Mouse (Mus musculus) intestine, embryonic 16.5 days (tissue): ENCODE measurements around the gene Ttyh2. TPM values are rescaled to one million over a fixed set of nuclear protein-coding genes. Genes with fewer than 3 reads are reported as not detected.

Source experiments
- ATAC-seq: fragments of 200-750 bp; cut with Nextera tagmentation; 2 replicates; pipeline ENCODE4 v1.8.0; 2017; ENCODE audit warnings: moderate TSS enrichment, moderate library complexity
- H3K27ac ChIP-seq: fragments of 300-500 bp; sonication (generic); 2 replicates; pipeline ENCODE4 v1.5.1; 2014; ENCODE audit warnings: mild to moderate bottlenecking, low read length
- H3K27me3 ChIP-seq: fragments of 300-500 bp; sonication (generic); replicated peaks from 2 replicates; pipeline ENCODE4 v1.6.1; 2014; ENCODE audit warnings: low read length, control low read depth, mixed read lengths; ENCODE audit not compliant: control insufficient read depth, insufficient read depth
- H3K36me3 ChIP-seq: fragments of 300-500 bp; sonication (generic); 2 replicates; pipeline ENCODE4 v1.6.1; 2014; ENCODE audit warnings: low read length, control low read depth; ENCODE audit not compliant: control insufficient read depth, insufficient read depth
- H3K4me1 ChIP-seq: fragments of 300-500 bp; sonication (generic); 2 replicates; pipeline ENCODE4 v1.6.1; 2014; ENCODE audit warnings: low read length, control low read depth, mixed read lengths; ENCODE audit not compliant: control insufficient read depth, insufficient read depth
- H3K4me2 ChIP-seq: fragments of 300-500 bp; sonication (generic); 2 replicates; pipeline ENCODE4 v1.6.1; 2014; ENCODE audit warnings: low read depth, low read length, control low read depth
- H3K4me3 ChIP-seq: fragments of 300-500 bp; sonication (generic); 2 replicates; pipeline ENCODE4 v1.5.1; 2014; ENCODE audit warnings: mild to moderate bottlenecking, low read length
- H3K9ac ChIP-seq: fragments of 300-500 bp; sonication (generic); 2 replicates; pipeline ENCODE4 v1.6.1; 2014; ENCODE audit warnings: low read depth, low read length
- H3K9me3 ChIP-seq: fragments of 300-500 bp; sonication (generic); 2 replicates; pipeline ENCODE4 v1.6.1; 2016; ENCODE audit warnings: low read length, control low read depth; ENCODE audit not compliant: control insufficient read depth
- WGBS: fragments of 180-500 bp; shearing (Covaris S2); extraction: QIAGEN DNeasy Blood & Tissue Kit; methylation state at CpG from one replicate; pipeline ENCODE4 v1.1.7; 2014; 5-methylcytosine and 5-hydroxymethylcytosine counted together
- polyA plus RNA-seq: library from polyadenylated mRNA; unstranded; fragments of >200 nt; fragmentation: Nextera tagmentation; extraction: Ambion mirVana; gene quantifications from 2 replicates; pipeline ENCODE4 v1.2.1, GENCODE M21; 2015

Gene Ttyh2
- polyA plus RNA-seq, 1 experiment from 2014 or later = 39.1 TPM

DNA sequence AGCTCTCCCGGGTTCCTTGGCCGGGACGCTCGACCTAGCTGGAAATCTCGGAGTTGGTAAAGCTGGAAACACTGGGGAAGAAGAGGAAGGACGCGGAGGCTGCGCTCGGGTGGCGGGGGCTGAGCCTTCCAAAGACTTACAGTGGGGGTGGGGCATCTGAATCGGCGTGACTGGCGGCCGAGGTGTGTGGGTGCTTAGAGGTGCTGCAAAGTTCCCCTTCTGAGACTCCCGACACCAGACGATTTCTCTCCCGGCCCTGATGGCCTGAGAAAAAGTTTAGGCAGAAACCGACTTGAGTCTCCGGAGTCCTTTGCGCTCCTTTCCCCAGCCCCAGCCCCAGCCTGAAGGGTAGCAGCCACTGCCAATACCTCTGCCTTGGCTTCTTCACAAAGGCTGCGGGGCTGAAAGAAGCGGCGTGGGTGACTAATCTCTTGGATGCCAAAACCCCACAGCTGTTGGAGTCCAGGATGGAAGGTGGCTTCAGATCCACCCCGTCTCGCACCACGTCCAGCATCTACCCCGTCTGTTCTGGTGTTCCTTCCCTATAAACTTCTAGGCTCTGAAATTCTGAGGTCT lies 683 bp downstream of the Ttyh2 start:
- 3% methylated on average over 27 of the region's 27 CpGs for WGBS
- Histone ChIP-seq H3K9me3 (no peaks in the 10 kb centered on the region), H3K27me3 (no peaks in the 10 kb centered on the region), H3K4me2 (peak overlapping the region; percentile 85), H3K27ac (peak overlapping the region; percentile 87), H3K4me3 (peak overlapping the region; percentile 74), H3K4me1 (peaks cover 32% of the 10 kb centered on the region), H3K9ac (peak overlapping the region; percentile 79), H3K36me3 (peaks cover 6% of the 10 kb centered on the region; the same call in 1 of the 2 replicates)
- peak; percentile 42 for ATAC-seq

DNA sequence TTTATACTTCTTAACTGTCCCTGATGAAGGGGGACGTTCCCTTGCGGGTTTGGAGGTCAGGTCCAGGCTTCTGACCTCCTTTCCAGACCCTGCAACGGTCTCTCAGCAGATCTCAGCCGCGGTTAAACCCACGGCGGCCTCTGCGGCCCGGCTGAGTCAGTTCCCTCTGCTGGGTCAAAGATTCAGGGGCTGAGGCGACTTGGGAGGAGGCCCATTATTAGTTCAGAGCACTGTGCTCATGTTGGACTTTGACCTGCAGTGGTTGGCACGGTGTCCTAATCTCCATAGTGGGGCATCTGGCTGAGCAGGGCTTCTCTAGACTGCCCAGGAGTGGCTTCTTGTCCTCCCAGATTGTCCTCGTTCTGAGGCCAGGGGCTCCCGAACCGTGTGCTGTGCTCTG lies 1.2 kb downstream of the Ttyh2 start:
- ATAC-seq = peak; percentile 66
- WGBS = 14% methylated on average over 14 of the region's 14 CpGs
- Histone ChIP-seq H3K27ac (peak overlapping the region; percentile 87), H3K27me3 (no peaks in the 10 kb centered on the region), H3K4me2 (peak overlapping the region; percentile 85), H3K36me3 (peaks cover 6% of the 10 kb centered on the region; the same call in 1 of the 2 replicates), H3K9me3 (no peaks in the 10 kb centered on the region), H3K4me3 (peak overlapping the region; percentile 74), H3K9ac (peak overlapping the region; percentile 79), H3K4me1 (peaks cover 26% of the 10 kb centered on the region)

DNA sequence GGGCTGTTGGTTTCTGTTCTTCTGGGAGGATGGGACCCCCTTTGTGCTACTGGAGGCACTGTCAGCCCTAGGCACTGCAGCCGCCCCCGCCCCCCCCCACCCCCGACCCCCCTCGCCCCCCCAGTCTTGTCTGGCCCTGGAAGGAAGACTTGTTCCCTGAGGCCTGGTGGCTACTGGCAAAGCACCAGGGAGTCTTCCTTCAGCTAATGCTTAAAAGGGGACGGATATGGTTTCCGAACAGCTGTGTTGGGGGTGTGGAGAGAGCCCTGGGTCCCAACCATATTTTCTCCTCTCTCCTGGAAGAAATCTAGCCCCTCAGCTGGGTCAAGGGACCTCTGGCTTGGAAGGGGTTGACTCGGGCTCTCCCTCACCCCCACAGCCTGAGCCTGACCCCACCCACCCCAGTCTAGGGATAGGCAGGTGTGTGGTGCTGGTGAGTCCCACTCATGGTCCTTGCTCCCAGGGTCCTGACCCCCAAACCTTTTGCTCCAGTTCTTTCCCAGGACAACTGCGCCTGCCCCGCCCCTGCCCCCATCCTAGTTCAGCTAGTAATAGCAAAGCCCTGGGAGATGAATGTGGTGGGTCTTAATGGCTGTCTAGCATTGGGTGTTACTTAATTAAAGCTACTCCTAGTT lies 1.8 kb downstream of the Ttyh2 start:
- peak overlapping the region; percentile 87 for H3K27ac ChIP-seq
- H3K27me3 ChIP-seq = no peaks in the 10 kb centered on the region
- WGBS = 47% methylated on average over 9 of the region's 9 CpGs
- peaks cover 2% of the 10 kb centered on the region; the same call in 1 of the 2 replicates for H3K36me3 ChIP-seq
- peak overlapping the region; percentile 74 for H3K4me3 ChIP-seq
- peak overlapping the region; percentile 85 for H3K4me2 ChIP-seq
- no peaks in the 10 kb centered on the region for H3K9me3 ChIP-seq
- peak overlapping the region; percentile 79 for H3K9ac ChIP-seq
- peaks cover 24% of the 10 kb centered on the region for H3K4me1 ChIP-seq
- ATAC-seq = no peak

DNA sequence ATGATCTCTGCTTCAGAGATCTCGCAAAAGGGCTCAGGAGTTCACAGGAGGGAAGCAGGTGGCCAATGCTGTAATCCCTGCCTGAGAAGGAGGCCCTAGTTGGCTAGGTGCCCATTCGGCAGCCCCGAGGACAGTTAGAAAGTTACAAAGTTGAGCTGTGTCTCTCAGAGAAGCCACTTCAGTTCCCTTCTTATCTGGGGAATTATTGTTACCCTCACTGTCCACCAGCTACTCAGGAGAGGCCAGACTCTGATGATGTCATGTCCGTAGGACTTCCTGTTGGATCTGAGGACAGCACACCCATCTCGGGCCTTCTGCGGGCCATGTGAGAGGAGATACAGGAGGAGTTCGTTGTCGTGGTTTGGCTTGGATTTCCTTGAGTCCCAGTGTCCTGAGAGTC lies 4.4 kb downstream of the Ttyh2 start:
- Histone ChIP-seq H3K4me2 (0 out of 2 replicates have a peak overlapping the region, but pooled peaks have one; percentile 9), H3K9ac (peak overlapping the region; percentile 25; the same call in 1 of the 2 replicates), H3K4me1 (peaks cover 27% of the 10 kb centered on the region), H3K36me3 (no peaks in the 10 kb centered on the region), H3K27ac (peak overlapping the region; percentile 68), H3K27me3 (no peaks in the 10 kb centered on the region), H3K4me3 (no peak overlapping the region), H3K9me3 (no peaks in the 10 kb centered on the region)
- 44% methylated on average over 8 of the region's 8 CpGs for WGBS
- ATAC-seq = no peak

DNA sequence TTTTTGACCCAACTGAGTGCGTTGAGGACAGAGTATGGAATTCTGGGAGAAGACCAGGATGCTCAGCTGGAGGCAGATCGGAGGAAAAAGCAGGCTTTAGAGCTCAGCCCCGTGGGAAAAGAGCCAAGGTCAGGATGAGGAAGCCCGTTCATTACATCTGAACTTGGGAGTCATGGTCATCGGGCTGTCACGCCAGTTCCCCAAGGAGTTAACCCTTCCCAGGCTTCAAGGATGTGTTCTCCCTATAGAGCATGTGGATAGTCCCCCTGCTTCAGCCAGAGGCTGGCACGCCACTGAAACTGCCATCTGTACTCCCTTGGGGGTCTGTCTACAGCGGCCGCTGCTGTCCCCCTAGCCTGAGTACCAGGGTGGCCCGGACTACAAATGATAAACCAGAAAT lies 5.1 kb downstream of the Ttyh2 start:
- no peak overlapping the region for H3K9ac ChIP-seq
- no peak overlapping the region for H3K27ac ChIP-seq
- 57% methylated on average over 10 of the region's 10 CpGs for WGBS
- no peaks in the 10 kb centered on the region for H3K36me3 ChIP-seq
- no peaks in the 10 kb centered on the region for H3K9me3 ChIP-seq
- peaks cover 27% of the 10 kb centered on the region for H3K4me1 ChIP-seq
- H3K27me3 ChIP-seq = no peaks in the 10 kb centered on the region
- H3K4me3 ChIP-seq = no peak overlapping the region
- no peak for ATAC-seq
- no peak overlapping the region for H3K4me2 ChIP-seq

DNA sequence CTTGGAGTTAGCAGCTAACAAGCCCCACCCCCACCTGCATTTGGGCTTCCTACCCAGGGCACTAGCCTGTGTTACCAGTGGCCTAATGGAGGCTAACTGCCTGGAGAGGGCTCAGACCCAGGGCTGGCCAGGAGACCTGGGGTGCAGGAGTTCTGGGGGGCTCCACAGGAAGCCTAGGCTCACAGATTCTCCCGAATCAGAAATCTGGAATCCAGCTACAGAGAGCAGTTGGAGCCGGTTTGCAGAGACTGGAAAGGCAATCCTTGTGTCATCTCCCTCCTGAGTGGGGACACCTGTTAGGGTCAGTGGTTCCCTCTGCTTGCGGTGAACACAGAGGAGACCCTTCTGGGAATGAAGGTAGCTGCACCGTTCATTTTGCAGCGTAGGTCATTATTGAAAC lies 5.8 kb downstream of the Ttyh2 start:
- no peak overlapping the region for H3K4me2 ChIP-seq
- no peak for ATAC-seq
- no peak overlapping the region for H3K9ac ChIP-seq
- peaks cover 27% of the 10 kb centered on the region for H3K4me1 ChIP-seq
- H3K27me3 ChIP-seq = no peaks in the 10 kb centered on the region
- no peaks in the 10 kb centered on the region for H3K9me3 ChIP-seq
- 62% methylated on average over 5 of the region's 5 CpGs for WGBS
- H3K4me3 ChIP-seq = no peak overlapping the region
- H3K27ac ChIP-seq = no peak overlapping the region
- H3K36me3 ChIP-seq = no peaks in the 10 kb centered on the region

DNA sequence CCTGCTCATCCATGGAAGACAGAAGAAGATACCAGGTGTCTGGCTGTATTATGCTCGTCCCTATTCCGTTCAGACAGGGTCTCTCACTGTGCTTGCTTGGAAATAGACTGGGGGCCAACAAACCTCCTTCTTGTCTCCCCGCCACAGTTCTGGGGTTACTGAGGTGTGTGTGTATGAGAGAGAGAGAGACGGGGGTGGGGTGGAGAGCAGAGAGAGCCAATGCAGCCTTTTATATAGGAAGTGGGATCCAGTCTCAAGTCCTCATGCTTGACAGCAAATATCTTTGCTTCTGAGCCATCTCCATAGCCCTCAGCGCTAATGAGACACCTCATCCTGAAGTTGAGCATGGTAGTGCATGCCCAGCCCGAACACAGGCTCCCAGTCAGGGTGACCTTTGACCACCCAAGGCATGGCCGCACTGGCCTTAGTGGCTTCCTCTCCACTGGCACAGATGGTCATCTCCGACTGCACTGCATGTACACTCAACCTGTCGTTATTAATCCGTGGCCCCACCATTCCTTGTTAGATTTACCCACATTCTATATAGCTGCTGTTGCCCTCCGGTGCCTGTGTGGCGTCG lies 7.2 kb downstream of the Ttyh2 start:
- no peaks in the 10 kb centered on the region for H3K9me3 ChIP-seq
- ATAC-seq = no peak
- peaks cover 22% of the 10 kb centered on the region for H3K4me1 ChIP-seq
- H3K4me2 ChIP-seq = no peak overlapping the region
- no peaks in the 10 kb centered on the region for H3K27me3 ChIP-seq
- H3K27ac ChIP-seq = no peak overlapping the region
- 91% methylated on average over 13 of the region's 13 CpGs for WGBS
- no peaks in the 10 kb centered on the region for H3K36me3 ChIP-seq
- no peak overlapping the region for H3K9ac ChIP-seq
- no peak overlapping the region for H3K4me3 ChIP-seq

DNA sequence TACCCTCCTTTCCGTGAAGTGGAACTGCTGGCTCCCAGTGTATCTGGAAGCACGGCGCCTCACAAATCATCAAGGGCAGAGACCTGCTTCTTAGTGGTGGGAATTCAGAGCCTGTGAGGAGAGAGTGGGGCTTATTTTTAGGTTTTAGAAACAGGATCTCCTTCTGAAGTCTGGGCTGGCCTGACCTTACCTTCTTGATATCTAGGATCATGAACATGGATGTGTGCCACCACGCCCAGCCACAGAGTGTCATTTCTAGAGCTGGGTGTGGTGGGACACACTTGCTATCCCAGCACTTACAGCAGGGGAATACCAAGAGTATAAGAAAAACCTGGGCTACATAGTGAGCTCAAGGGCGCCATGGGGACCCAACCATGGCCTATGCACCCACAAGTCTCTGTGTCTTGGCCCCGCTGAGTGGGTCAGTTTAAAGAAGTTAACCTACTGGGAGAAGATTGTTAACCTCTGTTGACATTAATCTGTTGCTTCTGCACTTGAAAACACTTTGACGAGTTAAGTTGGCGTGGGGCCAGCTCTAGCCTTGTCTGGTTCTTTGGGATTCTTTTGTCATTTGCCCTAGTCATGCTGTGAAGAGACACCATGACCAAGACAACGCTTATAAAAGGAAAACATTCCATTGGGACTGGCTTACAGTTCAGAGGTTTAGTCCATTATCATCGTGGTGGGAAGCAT lies 7.9 kb downstream of the Ttyh2 start:
- Histone ChIP-seq H3K27me3 (no peaks in the 10 kb centered on the region), H3K27ac (no peak overlapping the region), H3K4me2 (no peak overlapping the region), H3K9me3 (no peaks in the 10 kb centered on the region), H3K4me3 (no peak overlapping the region), H3K36me3 (no peaks in the 10 kb centered on the region), H3K4me1 (peaks cover 28% of the 10 kb centered on the region), H3K9ac (no peak overlapping the region)
- 87% methylated on average over 10 of the region's 10 CpGs for WGBS
- ATAC-seq = no peak
